Mouse (Mus musculus): ENCODE data around the gene Cblb.

The Cblb gene

GRCm38 (mm10) chr16:52159958-52160504 lies 129.0 kb downstream of the Cblb start:
- TF ChIP-seq GATA4 (IDR thresholded peaks at IDR 0.05; ENCODE audit: insufficient replicate concordance, low read length): no peak

GRCm38 (mm10) chr16:52164246-52164645 lies 133.2 kb downstream of the Cblb start:
- no peak for TF ChIP-seq GATA4 (IDR thresholded peaks at IDR 0.05; ENCODE audit: insufficient replicate concordance, low read length)

DNA sequence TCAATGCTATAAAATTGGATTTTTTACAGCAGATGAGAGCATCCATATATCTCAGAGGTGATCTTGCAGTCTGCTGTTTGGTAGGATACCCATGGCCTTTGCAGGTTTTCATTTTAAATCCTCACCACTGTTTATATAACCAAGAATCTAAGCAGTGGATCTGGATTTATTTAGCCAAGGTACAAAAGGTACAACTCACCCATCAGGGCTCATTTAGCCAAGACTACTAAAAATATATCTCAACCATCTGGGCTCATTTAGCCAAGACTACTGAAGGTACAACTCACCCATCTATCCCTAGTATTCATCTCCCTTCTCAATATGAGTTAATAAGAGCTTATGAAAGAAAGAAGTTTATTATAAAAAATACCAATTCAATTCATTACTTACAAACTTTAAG lies 142.2 kb downstream of the Cblb start:
- TF ChIP-seq GATA4 (IDR thresholded peaks at IDR 0.05; ENCODE audit: insufficient replicate concordance, low read length): no peak

DNA sequence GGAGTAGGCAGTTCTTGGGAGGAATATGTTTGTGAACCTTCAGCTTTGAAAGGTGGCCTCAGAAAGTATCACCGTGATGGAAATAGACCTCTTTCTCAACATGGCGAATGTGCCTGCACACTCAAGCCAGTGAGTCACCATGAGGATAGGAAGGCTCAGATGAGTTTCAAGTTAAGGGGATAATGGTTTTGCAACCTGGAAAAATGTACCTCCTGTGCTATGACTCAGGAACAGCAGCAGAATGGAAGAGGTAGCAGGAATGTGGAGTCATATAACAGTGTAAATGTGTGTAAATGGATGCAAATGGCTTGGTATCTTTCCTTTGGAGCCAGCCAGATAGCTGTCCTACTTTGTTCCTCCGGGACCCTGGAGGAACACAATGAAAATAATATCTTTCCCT lies 148.8 kb downstream of the Cblb start:
- TF ChIP-seq GATA4 (IDR thresholded peaks at IDR 0.05; ENCODE audit: insufficient replicate concordance, low read length): no peak

- no peak for TF ChIP-seq GATA4 (IDR thresholded peaks at IDR 0.05; ENCODE audit: insufficient replicate concordance, low read length)
These were observed 151.0 kb downstream of the Cblb start for GRCm38 (mm10) chr16:52182057-52182456.

GRCm38 (mm10) chr16:52184350-52184749 lies 153.3 kb downstream of the Cblb start:
- no peak for TF ChIP-seq GATA4 (IDR thresholded peaks at IDR 0.05; ENCODE audit: insufficient replicate concordance, low read length)

DNA sequence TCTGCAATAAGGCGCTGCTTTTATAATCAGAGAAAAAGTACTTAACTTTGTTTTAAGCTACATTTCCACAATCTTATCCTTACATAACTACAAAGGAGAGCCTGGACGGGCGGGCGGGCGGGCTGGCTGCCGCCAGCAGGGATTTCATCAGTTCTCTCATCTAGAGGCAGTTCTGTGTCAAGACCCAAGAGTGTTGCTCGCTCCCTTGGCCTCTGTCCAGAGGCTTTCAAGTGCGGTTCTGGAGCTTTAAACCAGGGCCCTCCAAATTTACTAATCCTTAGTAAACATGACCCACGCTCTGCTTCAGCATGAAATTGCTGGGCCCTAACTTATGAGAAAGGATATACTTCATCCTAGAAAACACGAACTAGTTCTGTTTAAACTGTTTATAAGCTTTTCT lies 155.7 kb downstream of the Cblb start:
- no peak for TF ChIP-seq GATA4 (IDR thresholded peaks at IDR 0.05; ENCODE audit: insufficient replicate concordance, low read length)

DNA sequence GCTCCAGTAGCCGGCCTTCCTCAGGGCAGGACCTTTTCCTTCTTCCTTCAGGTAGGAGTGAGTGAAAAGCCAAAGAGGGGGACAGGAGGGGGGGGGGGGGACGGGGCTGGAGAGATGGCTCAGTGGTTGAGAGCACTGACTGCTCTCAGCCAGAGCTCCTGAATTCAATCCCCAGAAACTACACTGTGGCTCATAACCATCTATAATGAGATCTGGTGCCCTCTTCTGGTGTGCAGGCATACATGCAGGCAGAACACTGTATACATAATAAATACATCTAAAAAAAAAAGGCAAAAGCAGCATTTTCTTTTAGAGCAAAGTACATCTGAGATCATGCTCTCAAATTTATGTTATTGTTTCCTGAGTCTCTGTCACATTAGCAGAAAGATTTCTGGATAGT lies 158.1 kb downstream of the Cblb start:
- no peak for TF ChIP-seq GATA4 (IDR thresholded peaks at IDR 0.05; ENCODE audit: insufficient replicate concordance, low read length)

- no peak for TF ChIP-seq GATA4 (IDR thresholded peaks at IDR 0.05; ENCODE audit: insufficient replicate concordance, low read length)
These were observed 159.7 kb downstream of the Cblb start for GRCm38 (mm10) chr16:52190714-52191113.

DNA sequence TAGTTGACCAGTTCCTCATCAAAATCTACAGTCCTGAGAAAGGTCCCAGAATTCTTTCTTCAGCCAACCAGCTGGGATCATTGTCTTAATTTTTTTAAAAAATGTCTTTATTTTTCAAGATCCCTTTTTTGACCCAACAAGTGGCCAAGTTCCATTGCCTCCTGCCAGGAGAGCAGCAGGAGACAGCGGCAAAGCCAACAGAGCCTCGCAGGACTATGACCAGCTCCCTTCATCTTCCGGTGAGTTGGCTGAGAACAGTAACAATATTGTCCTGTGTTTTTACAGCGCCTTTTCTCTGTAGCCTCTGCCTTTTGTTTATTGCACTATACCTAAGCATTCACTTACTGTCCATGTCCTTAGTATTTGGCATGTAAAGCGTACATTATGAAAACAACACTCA lies 163.0 kb downstream of the Cblb start:
- no peak for TF ChIP-seq GATA4 (IDR thresholded peaks at IDR 0.05; ENCODE audit: insufficient replicate concordance, low read length)

DNA sequence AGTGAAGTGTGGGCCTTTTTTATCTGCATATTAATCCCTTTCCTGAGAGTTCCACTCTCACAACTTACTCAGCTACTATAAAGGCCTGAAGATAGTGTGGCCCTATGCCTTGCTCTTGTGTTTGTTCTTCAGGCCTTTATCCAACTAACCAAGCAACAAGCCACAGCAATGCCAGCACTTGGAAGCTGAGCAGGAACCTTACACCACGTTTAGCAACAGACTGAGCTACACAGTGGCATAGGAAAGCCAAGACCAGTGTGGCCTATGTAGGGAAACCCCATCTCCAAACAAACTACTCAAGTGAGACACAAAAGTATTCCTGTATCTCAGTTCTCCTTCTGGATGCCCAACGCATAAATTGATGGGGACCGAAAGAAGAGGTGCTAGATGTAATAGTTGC lies 163.8 kb downstream of the Cblb start:
- no peak for TF ChIP-seq GATA4 (IDR thresholded peaks at IDR 0.05; ENCODE audit: insufficient replicate concordance, low read length)

GRCm38 (mm10) chr16:52200107-52200506 lies 169.1 kb downstream of the Cblb start:
- no peak for TF ChIP-seq GATA4 (IDR thresholded peaks at IDR 0.05; ENCODE audit: insufficient replicate concordance, low read length)

GRCm38 (mm10) chr16:52210844-52211606 lies 180.0 kb downstream of the Cblb start:
- no peak for TF ChIP-seq GATA4 (IDR thresholded peaks at IDR 0.05; ENCODE audit: insufficient replicate concordance, low read length)

GRCm38 (mm10) chr16:52219069-52219468 lies 188.0 kb downstream of the Cblb start:
- TF ChIP-seq GATA4 (IDR thresholded peaks at IDR 0.05; ENCODE audit: insufficient replicate concordance, low read length): no peak

DNA sequence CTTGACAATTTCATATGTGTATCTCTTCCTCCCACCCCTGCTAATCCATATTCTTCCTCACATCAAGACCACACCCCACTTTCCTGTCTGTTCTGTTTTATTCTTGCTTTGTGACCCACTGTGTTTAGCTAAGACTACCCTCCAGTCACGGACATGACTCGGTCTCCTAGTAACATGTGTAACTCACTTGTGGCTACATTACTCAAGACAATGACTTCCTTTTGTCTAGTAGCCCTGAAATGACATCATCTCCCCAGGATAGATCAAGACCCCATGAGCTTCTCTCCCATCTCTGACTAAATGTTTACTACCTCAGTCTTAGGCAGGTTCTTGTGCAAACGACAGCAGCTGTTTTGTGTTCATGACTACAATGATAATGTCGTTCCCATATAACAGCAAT lies 191.9 kb downstream of the Cblb start:
- TF ChIP-seq GATA4 (IDR thresholded peaks at IDR 0.05; ENCODE audit: insufficient replicate concordance, low read length): no peak

GRCm38 (mm10) chr16:52229446-52229845 lies 198.4 kb downstream of the Cblb start:
- no peak for TF ChIP-seq GATA4 (IDR thresholded peaks at IDR 0.05; ENCODE audit: insufficient replicate concordance, low read length)

DNA sequence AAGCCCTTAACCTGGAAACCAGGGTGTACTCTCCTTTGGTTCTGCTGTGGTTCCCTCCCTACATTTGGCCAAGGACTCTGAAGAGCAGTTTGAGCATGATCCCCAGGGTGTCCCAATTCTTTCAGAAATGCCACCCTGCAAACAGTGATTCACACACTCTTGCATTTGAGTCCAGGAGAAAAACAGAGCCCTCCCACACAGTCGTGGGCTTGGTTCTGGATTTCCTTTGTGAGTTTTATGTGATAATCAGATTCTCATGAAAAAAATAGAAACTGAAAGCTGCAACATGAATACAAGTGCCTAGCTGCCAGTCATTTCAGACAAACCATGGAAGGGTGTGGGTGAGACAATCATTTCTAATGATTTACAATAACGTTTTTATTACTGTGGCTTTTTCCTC lies 198.9 kb downstream of the Cblb start:
- no peak for TF ChIP-seq GATA4 (IDR thresholded peaks at IDR 0.05; ENCODE audit: insufficient replicate concordance, low read length)

Data from liver, adult (tissue).